Mouse (Mus musculus) MEL (cell line): ENCODE results near the gene Dpysl4. TPM values are rescaled to one million over a fixed set of nuclear protein-coding genes. Genes with fewer than 3 reads are reported as not detected.

Source experiments
- DNase-seq: peaks from one replicate; pipeline ENCODE4 v3.0.0; 2011; ENCODE audit warnings: low read depth, low spot score
- H3K27ac ChIP-seq: 2 replicates; pipeline ENCODE4 v1.5.1; 2012; ENCODE audit warnings: low read depth, mild to moderate bottlenecking, control low read depth, low read length, moderate library complexity; ENCODE audit not compliant: control insufficient read depth
- H3K27me3 ChIP-seq, 2 experiments: fragments of 150-350 bp in 1 of 2; sonication (generic) in 1 of 2; 2 replicates each; pipeline ENCODE4 v1.6.1; 2012; ENCODE audit warnings: low read length in 2 of 2, mild to moderate bottlenecking in 2 of 2, improper control_type of control experiment in 1 of 2, moderate library complexity in 1 of 2; ENCODE audit not compliant: insufficient read depth in 2 of 2, control insufficient read depth in 1 of 2
- H3K36me3 ChIP-seq, 2 experiments: 2 replicates each; pipeline ENCODE4 v1.6.1; 2012 to 2014; ENCODE audit warnings: low read length in 2 of 2, improper control_type of control experiment in 1 of 2, inconsistent platforms in 1 of 2, mild to moderate bottlenecking in 1 of 2; ENCODE audit not compliant: insufficient read depth in 2 of 2, control insufficient read depth in 1 of 2
- H3K4me1 ChIP-seq, 2 experiments: fragments of 150-350 bp in 1 of 2; sonication (generic) in 1 of 2; 2 replicates each; pipeline ENCODE4 v1.6.1; 2012; ENCODE audit warnings: low read length in 2 of 2, improper control_type of control experiment in 1 of 2, mild to moderate bottlenecking in 1 of 2; ENCODE audit not compliant: insufficient read depth in 2 of 2, control insufficient read depth in 1 of 2
- H3K4me3 ChIP-seq, 2 experiments: fragments of 150-350 bp in 1 of 2; sonication (generic) in 1 of 2; 2 replicates each; pipeline ENCODE4 v1.5.1; 2012; ENCODE audit warnings: low read depth in 2 of 2, low read length in 2 of 2, mild to moderate bottlenecking in 2 of 2, moderate library complexity in 2 of 2, control low read depth in 1 of 2, improper control_type of control experiment in 1 of 2; ENCODE audit not compliant: control insufficient read depth in 1 of 2, insufficient read depth in 1 of 2
- H3K79me2 ChIP-seq: 2 replicates; pipeline ENCODE4 v1.6.1; 2012; ENCODE audit warnings: mild to moderate bottlenecking, low read length, moderate library complexity; ENCODE audit not compliant: control insufficient read depth, poor library complexity, insufficient read depth
- H3K9ac ChIP-seq: 2 replicates; pipeline ENCODE4 v1.6.1; 2012; ENCODE audit warnings: low read depth, mild to moderate bottlenecking, control low read depth, low read length, moderate library complexity; ENCODE audit not compliant: control insufficient read depth, poor library complexity, severe bottlenecking
- H3K9me3 ChIP-seq: fragments of 150-350 bp; sonication (generic); replicated peaks from 2 replicates; pipeline ENCODE4 v1.6.1; 2012; ENCODE audit warnings: mild to moderate bottlenecking, low read length, improper control_type of control experiment, moderate library complexity; ENCODE audit not compliant: insufficient read depth
- CHD1 ChIP-seq: IDR thresholded peaks from 2 replicates; pipeline ENCODE4 v1.6.1; 2012; ENCODE audit warnings: low read depth, mild to moderate bottlenecking, inconsistent platforms, low read length, improper control_type of control experiment
- CHD2 ChIP-seq: IDR thresholded peaks from 2 replicates; pipeline ENCODE4 v1.6.1; 2011; ENCODE audit warnings: low read length, improper control_type of control experiment
- E2F4 ChIP-seq: IDR thresholded peaks from 2 replicates; pipeline ENCODE4 v1.6.1; 2011; ENCODE audit warnings: low read depth, low read length, improper control_type of control experiment, borderline replicate concordance
- ELF1 ChIP-seq: IDR thresholded peaks from 2 replicates; pipeline ENCODE4 v1.6.1; 2014; ENCODE audit warnings: low read depth, mild to moderate bottlenecking, inconsistent platforms, low read length, improper control_type of control experiment, moderate library complexity
- EP300 ChIP-seq, 2 experiments: IDR thresholded peaks; 2 replicates each; pipeline ENCODE4 v1.6.1; 2011; ENCODE audit warnings: improper control_type of control experiment in 2 of 2, low read length in 2 of 2, low read depth in 1 of 2, mild to moderate bottlenecking in 1 of 2
- ETS1 ChIP-seq: IDR thresholded peaks from 2 replicates; pipeline ENCODE4 v1.6.1; 2012; ENCODE audit warnings: low read depth, mild to moderate bottlenecking, inconsistent platforms, low read length, improper control_type of control experiment, moderate library complexity
- GABPA ChIP-seq: IDR thresholded peaks from 2 replicates; pipeline ENCODE4 v1.6.1; 2012; ENCODE audit warnings: low read depth, mild to moderate bottlenecking, inconsistent platforms, low read length, improper control_type of control experiment, moderate library complexity
- KAT2A ChIP-seq: conservative IDR thresholded peaks from 2 replicates; pipeline ENCODE4 v1.6.1; 2012; ENCODE audit warnings: low read depth, low read length, improper control_type of control experiment, inconsistent platforms
- MAFK ChIP-seq: IDR thresholded peaks from 2 replicates; pipeline ENCODE4 v1.6.1; 2011; ENCODE audit warnings: low read depth, mild to moderate bottlenecking, low read length, improper control_type of control experiment, borderline replicate concordance
- MAX ChIP-seq: IDR thresholded peaks from 2 replicates; pipeline ENCODE4 v1.6.1; 2011; ENCODE audit warnings: low read length, improper control_type of control experiment
- MEF2A ChIP-seq: IDR thresholded peaks from 2 replicates; pipeline ENCODE4 v1.6.1; 2014; ENCODE audit warnings: low read depth, mild to moderate bottlenecking, inconsistent platforms, low read length, improper control_type of control experiment; ENCODE audit not compliant: poor library complexity, insufficient replicate concordance, severe bottlenecking; ENCODE audit errors: extremely low read depth
- MXI1 ChIP-seq: IDR thresholded peaks from 2 replicates; pipeline ENCODE4 v1.6.1; 2011; ENCODE audit warnings: mild to moderate bottlenecking, low read depth, low read length, improper control_type of control experiment
- MYB ChIP-seq: IDR thresholded peaks from 2 replicates; pipeline ENCODE4 v1.6.1; 2011; ENCODE audit warnings: mild to moderate bottlenecking, low read depth, low read length, improper control_type of control experiment
- MYC ChIP-seq: IDR thresholded peaks from 2 replicates; pipeline ENCODE4 v1.6.1; 2011; ENCODE audit warnings: low read depth, mild to moderate bottlenecking, low read length, improper control_type of control experiment, moderate library complexity
- NELFE ChIP-seq: IDR thresholded peaks from 2 replicates; pipeline ENCODE4 v1.6.1; 2011; ENCODE audit warnings: low read depth, low read length, improper control_type of control experiment
- NRF1 ChIP-seq: IDR thresholded peaks from 2 replicates; pipeline ENCODE4 v1.6.1; 2014; ENCODE audit warnings: low read depth, mild to moderate bottlenecking, inconsistent platforms, low read length, improper control_type of control experiment, moderate library complexity; ENCODE audit not compliant: poor library complexity, insufficient read depth, severe bottlenecking
- POLR2A ChIP-seq, 2 experiments: IDR thresholded peaks; 2 replicates each; pipeline ENCODE4 v1.6.1; 2011 to 2012; ENCODE audit warnings: low read length in 2 of 2, mild to moderate bottlenecking in 2 of 2, control low read depth in 1 of 2, improper control_type of control experiment in 1 of 2, low read depth in 1 of 2, moderate library complexity in 1 of 2; ENCODE audit not compliant: control insufficient read depth in 1 of 2, insufficient read depth in 1 of 2, poor library complexity in 1 of 2
- POLR2AphosphoS2 ChIP-seq: IDR thresholded peaks from 2 replicates; pipeline ENCODE4 v1.6.1; 2011; ENCODE audit warnings: low read length, improper control_type of control experiment
- SMC3 ChIP-seq: IDR thresholded peaks from 2 replicates; pipeline ENCODE4 v1.6.1; 2011; ENCODE audit warnings: low read depth, low read length, improper control_type of control experiment
- TAL1 ChIP-seq: IDR thresholded peaks from 2 replicates; pipeline ENCODE4 v1.6.1; 2012; ENCODE audit warnings: mild to moderate bottlenecking, inconsistent platforms, low read length, moderate library complexity, mixed read lengths
- TBP ChIP-seq: IDR thresholded peaks from 2 replicates; pipeline ENCODE4 v1.8.0; 2011; ENCODE audit warnings: low read depth, low read length, improper control_type of control experiment
- TCF12 ChIP-seq: IDR thresholded peaks from 2 replicates; pipeline ENCODE4 v1.6.1; 2014; ENCODE audit warnings: low read depth, mild to moderate bottlenecking, inconsistent platforms, low read length, improper control_type of control experiment, moderate library complexity
- UBTF ChIP-seq: IDR thresholded peaks from 2 replicates; pipeline ENCODE4 v1.6.1; 2012; ENCODE audit warnings: low read depth, mild to moderate bottlenecking, inconsistent platforms, low read length, improper control_type of control experiment, moderate library complexity, borderline replicate concordance; ENCODE audit not compliant: insufficient read depth
- USF1 ChIP-seq: IDR thresholded peaks from 2 replicates; pipeline ENCODE4 v1.6.1; 2014; ENCODE audit warnings: low read depth, mild to moderate bottlenecking, inconsistent platforms, low read length, improper control_type of control experiment, moderate library complexity
- ZC3H11A ChIP-seq: IDR thresholded peaks from 2 replicates; pipeline ENCODE4 v1.6.1; 2012; ENCODE audit warnings: low read depth, mild to moderate bottlenecking, inconsistent platforms, low read length, improper control_type of control experiment
- ZKSCAN1 ChIP-seq: IDR thresholded peaks from 2 replicates; pipeline ENCODE4 v1.6.1; 2012; ENCODE audit warnings: low read depth, mild to moderate bottlenecking, inconsistent platforms, low read length, improper control_type of control experiment, moderate library complexity
- ZMIZ1 ChIP-seq: IDR thresholded peaks from 2 replicates; pipeline ENCODE4 v1.6.1; 2012; ENCODE audit warnings: low read depth, mild to moderate bottlenecking, inconsistent platforms, low read length, improper control_type of control experiment, moderate library complexity
- ZNF384 ChIP-seq: IDR thresholded peaks from 2 replicates; pipeline ENCODE4 v1.6.1; 2012; ENCODE audit warnings: low read depth, mild to moderate bottlenecking, inconsistent platforms, low read length, improper control_type of control experiment
- polyA plus RNA-seq, 2 experiments: library from polyadenylated mRNA; stranded (reverse) in 1 of 2; unstranded in 1 of 2; fragments of >175 nt in 1 of 2; fragments of >200 nt in 1 of 2; gene quantifications; 2 replicates each; pipeline versions ENCODE4 v1.2.1 to v1.2.4; 2012; ENCODE audit warnings: low replicate concordance in 2 of 2, low read depth in 1 of 2; ENCODE audit not compliant: insufficient read length in 2 of 2, insufficient read depth in 1 of 2, missing spikeins in 1 of 2
- total RNA-seq: library from RNA; depleted of rRNA; stranded (reverse); fragments of 300-350 nt; gene quantifications from 2 replicates; pipeline ENCODE4 v1.2.3, GENCODE M21; 2012

The Dpysl4 gene
- total and polyA plus RNA-seq, 3 experiments: not detected

GRCm38 (mm10) chr7:139101286-139101804 is 15.5 kb downstream of the Dpysl4 start:
- H3K4me3 ChIP-seq: no peak overlapping the region

DNA sequence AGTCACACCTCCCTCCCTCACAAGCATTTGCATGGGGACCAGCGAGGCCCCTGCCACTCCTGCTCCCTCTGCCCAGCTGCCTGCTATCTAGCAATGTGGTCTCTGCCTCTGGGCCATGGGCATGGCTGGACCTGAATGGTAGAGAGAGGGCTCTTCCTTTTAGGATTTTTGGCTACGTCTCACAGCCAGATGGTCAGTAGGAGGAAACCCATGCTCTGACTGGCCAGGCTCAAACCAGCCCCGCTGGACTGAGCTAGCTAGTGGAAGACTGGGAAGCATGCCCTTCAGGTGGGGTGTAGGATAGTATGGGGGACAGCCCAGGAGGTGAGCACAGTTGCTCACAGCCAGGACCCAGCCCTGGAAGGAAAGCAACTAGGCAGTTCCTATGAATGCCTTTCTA is 16.0 kb downstream of the Dpysl4 start:
- TF ChIP-seq TCF12 (no peak), E2F4 (no peak), KAT2A (no peak), CHD2 (no peak), ZC3H11A (no peak), MYB (no peak)
- TF ChIP-seq, all 39 proteins: peak for 0

More at GRCm38 (mm10) chr7:139101286-139101804, 15.5 kb downstream of the Dpysl4 start:
- H3K27me3 ChIP-seq: no peaks in the 10 kb centered on the region
- no peak overlapping the region for H3K27ac ChIP-seq
- TF ChIP-seq NRF1: no peak
- TF ChIP-seq MYC: no peak
- no peak for TF ChIP-seq SMC3
- no peak for TF ChIP-seq EP300 (IDR thresholded peaks at IDR 0.05; ENCODE audit: low read depth in 1 of 2, low read length in 2 of 2)
- TF ChIP-seq ELF1: no peak
- no peak for TF ChIP-seq MXI1
- TF ChIP-seq MAFK: no peak
- H3K79me2 ChIP-seq: no peaks in the 10 kb centered on the region
- no peaks in the 10 kb centered on the region for H3K4me1 ChIP-seq
- H3K9ac ChIP-seq: no peak overlapping the region
- no peaks in the 10 kb centered on the region for H3K9me3 ChIP-seq
- no peak for DNase-seq
- no peaks in the 10 kb centered on the region for H3K36me3 ChIP-seq

GRCm38 (mm10) chr7:139103960-139104381 is 18.2 kb downstream of the Dpysl4 start:
- Histone ChIP-seq H3K9me3 (no peaks in the 10 kb centered on the region), H3K4me3 (no peak overlapping the region), H3K36me3 (no peaks in the 10 kb centered on the region), H3K79me2 (no peaks in the 10 kb centered on the region), H3K4me1 (no peaks in the 10 kb centered on the region), H3K9ac (no peak overlapping the region), H3K27ac (no peak overlapping the region), H3K27me3 (no peaks in the 10 kb centered on the region)
- no peak for DNase-seq
- TF ChIP-seq ETS1 (no peak), TAL1 (no peak), ZC3H11A (no peak), ZMIZ1 (no peak), ZNF384 (no peak), USF1 (no peak), TBP (no peak), UBTF (no peak), POLR2AphosphoS2 (no peak), POLR2A (IDR thresholded peaks at IDR 0.05; ENCODE audit: control insufficient read depth in 1 of 2, insufficient read depth in 1 of 2, low read depth in 1 of 2, low read length in 2 of 2, poor library complexity in 1 of 2) (no peak), ZKSCAN1 (no peak), CHD1 (no peak), CHD2 (no peak), MAX (no peak), GABPA (no peak), NELFE (no peak), MEF2A (no peak)

More for the DNA sequence above, 16.0 kb downstream of the Dpysl4 start:
- no peaks in the 10 kb centered on the region for H3K27me3 ChIP-seq
- no peaks in the 10 kb centered on the region for H3K79me2 ChIP-seq
- H3K9me3 ChIP-seq: no peaks in the 10 kb centered on the region
- no peaks in the 10 kb centered on the region for H3K4me1 ChIP-seq
- no peaks in the 10 kb centered on the region for H3K36me3 ChIP-seq
- no peak for DNase-seq
- H3K27ac ChIP-seq: no peak overlapping the region
- no peak overlapping the region for H3K9ac ChIP-seq
- no peak overlapping the region for H3K4me3 ChIP-seq
